Mouse (Mus musculus): ENCODE results near the gene Wfikkn2.

The Wfikkn2 gene

GRCm38 (mm10) chr11:94261585-94262370 lies 16.0 kb upstream of the Wfikkn2 start:
- DNase-seq: no peak

GRCm38 (mm10) chr11:94259814-94260213 lies 14.0 kb upstream of the Wfikkn2 start:
- DNase-seq: no peak

GRCm38 (mm10) chr11:94257987-94258386 lies 12.2 kb upstream of the Wfikkn2 start:
- no peak for DNase-seq

GRCm38 (mm10) chr11:94255733-94256132 lies 9.9 kb upstream of the Wfikkn2 start:
- DNase-seq: no peak

- DNase-seq: no peak
Observed at GRCm38 (mm10) chr11:94253691-94254090, 7.9 kb upstream of the Wfikkn2 start.

GRCm38 (mm10) chr11:94253156-94253555 lies 7.4 kb upstream of the Wfikkn2 start:
- DNase-seq: no peak

GRCm38 (mm10) chr11:94246789-94247061 lies 920 bp upstream of the Wfikkn2 start:
- no peak for DNase-seq

- no peak for DNase-seq
Observed at GRCm38 (mm10) chr11:94244385-94244784, 1.4 kb downstream of the Wfikkn2 start.

GRCm38 (mm10) chr11:94243422-94244180 lies 2.2 kb downstream of the Wfikkn2 start:
- peak; percentile 33 to 53 for DNase-seq

- DNase-seq: peak; percentile 53 to 72
Observed at GRCm38 (mm10) chr11:94242760-94243421, 2.9 kb downstream of the Wfikkn2 start.

GRCm38 (mm10) chr11:94239706-94240105 lies 6.1 kb downstream of the Wfikkn2 start:
- DNase-seq: no peak

GRCm38 (mm10) chr11:94238786-94239185 lies 7.0 kb downstream of the Wfikkn2 start:
- no peak for DNase-seq

- DNase-seq: peak; percentile 74 to 82
Observed at GRCm38 (mm10) chr11:94236074-94236473, 9.7 kb downstream of the Wfikkn2 start.

GRCm38 (mm10) chr11:94234857-94235256 lies 10.9 kb downstream of the Wfikkn2 start:
- DNase-seq: no peak

- no peak for DNase-seq
Observed at GRCm38 (mm10) chr11:94234380-94234779, 11.4 kb downstream of the Wfikkn2 start.

- DNase-seq: no peak
Observed at GRCm38 (mm10) chr11:94233405-94233804, 12.4 kb downstream of the Wfikkn2 start.

GRCm38 (mm10) chr11:94231821-94232552 lies 13.8 kb downstream of the Wfikkn2 start:
- DNase-seq: peak in 1 of 2 experiments; percentile 46

- no peak for DNase-seq
Observed at GRCm38 (mm10) chr11:94230244-94230643, 15.6 kb downstream of the Wfikkn2 start.

GRCm38 (mm10) chr11:94229207-94229960 lies 16.4 kb downstream of the Wfikkn2 start:
- no peak for DNase-seq

GRCm38 (mm10) chr11:94228416-94228815 lies 17.4 kb downstream of the Wfikkn2 start:
- no peak for DNase-seq

GRCm38 (mm10) chr11:94225985-94226384 lies 19.8 kb downstream of the Wfikkn2 start:
- DNase-seq: peak; percentile 54 to 70

GRCm38 (mm10) chr11:94223531-94223930 lies 22.3 kb downstream of the Wfikkn2 start:
- DNase-seq: no peak
